Mouse (Mus musculus): ENCODE measurements around the gene Prkacb. TPM values are rescaled to one million over a fixed set of nuclear protein-coding genes. Genes with fewer than 3 reads are reported as not detected.

Prkacb gene
- polyA plus RNA-seq, 1 experiment = 15.1 TPM

- no peaks in the 10 kb centered on the region for H3K36me3 ChIP-seq (ENCODE audit: control insufficient read depth, insufficient read depth)
- H3K79me3 ChIP-seq (ENCODE audit: low read depth) = no peaks in the 10 kb centered on the region
- no peak for TF ChIP-seq MYOG (IDR thresholded peaks at IDR 0.05; ENCODE audit: control insufficient read depth, extremely low read depth, insufficient read length)
- no peak for TF ChIP-seq FOSL1 (IDR thresholded peaks at IDR 0.05; ENCODE audit: insufficient read depth, low read length, poor library complexity, severe bottlenecking)
- TF ChIP-seq USF1 (IDR thresholded peaks at IDR 0.05; ENCODE audit: low read depth) = no peak
- TF ChIP-seq CTCF (IDR thresholded peaks at IDR 0.05; ENCODE audit: control insufficient read depth, insufficient read depth, insufficient read length) = no peak
- TF ChIP-seq CEBPB (IDR thresholded peaks at IDR 0.05; ENCODE audit: low read depth) = no peak
- TF ChIP-seq MYOD1 (IDR thresholded peaks at IDR 0.05; ENCODE audit: control insufficient read depth, insufficient read length, low read depth) = no peak
- no peak for TF ChIP-seq MAX (IDR thresholded peaks at IDR 0.05)
- H3K27me3 ChIP-seq (ENCODE audit: control insufficient read depth, insufficient read depth, insufficient read length) = no peaks in the 10 kb centered on the region
- no peaks in the 10 kb centered on the region for H3K79me2 ChIP-seq (ENCODE audit: control insufficient read depth, insufficient read depth)
- no peak overlapping the region for H3ac ChIP-seq (ENCODE audit: control insufficient read depth, insufficient read length, low read depth)
- no peak overlapping the region for H3K4me3 ChIP-seq (ENCODE audit: insufficient read depth, poor library complexity, severe bottlenecking)
Observed at GRCm38 (mm10) chr3:146679646-146680045, 133.1 kb downstream of the Prkacb start.

Other genes with a start within 250 kb of the Prkacb start
- not detected for gene Uox, start 242.6 kb downstream of the Prkacb start, polyA plus RNA-seq (2012; fragmentation: generic; extraction: Trizol)
- not detected for gene Dnase2b, start 197.4 kb downstream of the Prkacb start, polyA plus RNA-seq (2012; fragmentation: generic; extraction: Trizol)
- gene 4930503B20Rik, start 161.7 kb downstream of the Prkacb start, polyA plus RNA-seq (2012; fragmentation: generic; extraction: Trizol) = not detected
- gene Samd13, start 127.4 kb downstream of the Prkacb start, polyA plus RNA-seq (2012; fragmentation: generic; extraction: Trizol) = 0.06 TPM
- 6.4 TPM for gene Ttll7, start 39.4 kb upstream of the Prkacb start, polyA plus RNA-seq (2012; fragmentation: generic; extraction: Trizol)

Data from C2C12 (cell line).